Mouse (Mus musculus) spleen, postnatal 14 days (tissue): ENCODE measurements around the gene Opcml.

Experiments
- DNase-seq, 2 experiments: peaks; one replicate each; pipeline ENCODE4 v3.0.0; 2021 to 2022; ENCODE audit warnings: low spot score in 2 of 2

Gene Opcml

GRCm38 (mm10) chr9:27830519-27830918, 39.9 kb downstream of the Opcml start:
- no peak for DNase-seq

GRCm38 (mm10) chr9:27842806-27843205, 52.2 kb downstream of the Opcml start:
- no peak for DNase-seq

- no peak for DNase-seq
Measured at GRCm38 (mm10) chr9:27871624-27872023, 81.0 kb downstream of the Opcml start.

- DNase-seq: no peak
Measured at GRCm38 (mm10) chr9:27889636-27890035, 99.1 kb downstream of the Opcml start.

GRCm38 (mm10) chr9:27917250-27917649, 126.7 kb downstream of the Opcml start:
- DNase-seq: no peak

- DNase-seq: no peak
Measured at GRCm38 (mm10) chr9:27923495-27923894, 132.9 kb downstream of the Opcml start.

GRCm38 (mm10) chr9:27923945-27924825, 133.6 kb downstream of the Opcml start:
- no peak for DNase-seq

GRCm38 (mm10) chr9:27925650-27926049, 135.1 kb downstream of the Opcml start:
- DNase-seq: no peak

- DNase-seq: no peak
Measured at GRCm38 (mm10) chr9:27937253-27937652, 146.7 kb downstream of the Opcml start.

- DNase-seq: no peak
Measured at GRCm38 (mm10) chr9:27937660-27938059, 147.1 kb downstream of the Opcml start.

- no peak for DNase-seq
Measured at GRCm38 (mm10) chr9:27945323-27946010, 154.9 kb downstream of the Opcml start.

GRCm38 (mm10) chr9:27951110-27951509, 160.5 kb downstream of the Opcml start:
- DNase-seq: no peak

- no peak for DNase-seq
Measured at GRCm38 (mm10) chr9:27961682-27962081, 171.1 kb downstream of the Opcml start.

GRCm38 (mm10) chr9:27963385-27963784, 172.8 kb downstream of the Opcml start:
- DNase-seq: no peak

- no peak for DNase-seq
Measured at GRCm38 (mm10) chr9:27964902-27965550, 174.5 kb downstream of the Opcml start.

GRCm38 (mm10) chr9:27968266-27968665, 177.7 kb downstream of the Opcml start:
- no peak for DNase-seq

GRCm38 (mm10) chr9:27972293-27972692, 181.7 kb downstream of the Opcml start:
- DNase-seq: no peak

GRCm38 (mm10) chr9:27982576-27982975, 192.0 kb downstream of the Opcml start:
- DNase-seq: no peak

- no peak for DNase-seq
Measured at GRCm38 (mm10) chr9:27986604-27987588, 196.3 kb downstream of the Opcml start.

GRCm38 (mm10) chr9:27991611-27992010, 201.0 kb downstream of the Opcml start:
- no peak for DNase-seq

- no peak for DNase-seq
Measured at GRCm38 (mm10) chr9:27996536-27996935, 206.0 kb downstream of the Opcml start.
